Mouse (Mus musculus) testis, adult 2 months (tissue): ENCODE results near the gene Gys1. TPM values are rescaled to one million over a fixed set of nuclear protein-coding genes. Genes with fewer than 3 reads are reported as not detected.

Experiments
- H3K27ac ChIP-seq: fragments of 200-500 bp; 2 replicates; pipeline ENCODE4 v1.5.1; 2012; ENCODE audit warnings: low read depth, low read length; ENCODE audit not compliant: control insufficient read depth, insufficient read depth
- H3K27me3 ChIP-seq: fragments of 200-500 bp; 2 replicates; pipeline ENCODE4 v1.6.1; 2012; ENCODE audit warnings: mild to moderate bottlenecking, low read length, moderate library complexity; ENCODE audit not compliant: control insufficient read depth, insufficient read depth
- H3K36me3 ChIP-seq: fragments of 200-500 bp; 2 replicates; pipeline ENCODE4 v1.6.1; 2012; ENCODE audit warnings: mild to moderate bottlenecking, low read length; ENCODE audit not compliant: control insufficient read depth, insufficient read depth
- H3K4me1 ChIP-seq: fragments of 200-500 bp; 2 replicates; pipeline ENCODE4 v1.6.1; 2012; ENCODE audit warnings: low read length; ENCODE audit not compliant: control insufficient read depth, insufficient read depth
- H3K4me3 ChIP-seq: fragments of 200-500 bp; 2 replicates; pipeline ENCODE4 v1.5.1; 2012; ENCODE audit warnings: low read depth, mild to moderate bottlenecking, low read length, moderate library complexity, mixed read lengths; ENCODE audit not compliant: control insufficient read depth
- CTCF ChIP-seq: fragments of 200-500 bp; IDR thresholded peaks from 2 replicates; pipeline ENCODE4 v1.5.1; 2012; ENCODE audit warnings: low read depth, mild to moderate bottlenecking, inconsistent platforms, low read length, moderate library complexity; ENCODE audit not compliant: control insufficient read depth, insufficient read depth, insufficient replicate concordance
- POLR2A ChIP-seq: fragments of 200-500 bp; IDR thresholded peaks from 2 replicates; pipeline ENCODE4 v1.6.1; 2012; ENCODE audit warnings: low read depth, mild to moderate bottlenecking, inconsistent platforms, low read length, moderate library complexity; ENCODE audit not compliant: control insufficient read depth
- polyA plus RNA-seq: library from polyadenylated mRNA; depleted of rRNA; stranded (reverse); fragments of >200 nt; gene quantifications from 2 replicates; pipeline ENCODE4 v1.2.3, GENCODE M21; 2012

Gys1 gene
- polyA plus RNA-seq, 1 experiment: 1.7 TPM

- H3K36me3 ChIP-seq: no peaks in the 10 kb centered on the region
- H3K4me3 ChIP-seq: no peak overlapping the region
- H3K4me1 ChIP-seq: peaks cover 33% of the 10 kb centered on the region
- peaks cover 8% of the 10 kb centered on the region for H3K27me3 ChIP-seq
- no peak for TF ChIP-seq CTCF
- TF ChIP-seq POLR2A: no peak
- no peak overlapping the region for H3K27ac ChIP-seq
These were observed 25.0 kb upstream of the Gys1 start for GRCm38 (mm10) chr7:45409497-45410163.

DNA sequence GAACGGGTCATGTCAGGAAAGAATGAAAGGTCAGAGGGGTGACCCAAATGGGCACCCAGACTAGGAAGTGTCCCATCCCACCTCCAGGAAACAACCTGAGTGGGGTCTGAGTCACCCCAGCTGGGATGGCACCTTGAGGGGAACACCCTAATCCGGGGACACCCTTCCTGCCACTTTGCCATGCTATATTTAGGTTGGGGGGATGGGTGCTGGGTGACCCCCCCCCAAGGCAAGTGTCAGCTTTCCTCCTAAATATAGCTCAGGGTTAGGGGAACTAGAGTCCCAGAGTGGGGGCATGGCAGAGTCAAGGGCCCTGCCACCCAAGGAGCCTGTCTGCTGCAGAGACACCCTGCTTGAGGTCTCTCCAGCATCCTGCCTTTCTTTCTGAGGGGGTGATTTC, 22.2 kb upstream of the Gys1 start:
- no peak overlapping the region for H3K4me3 ChIP-seq
- no peak for TF ChIP-seq CTCF
- H3K4me1 ChIP-seq: peaks cover 25% of the 10 kb centered on the region
- no peaks in the 10 kb centered on the region for H3K36me3 ChIP-seq
- no peak overlapping the region for H3K27ac ChIP-seq
- H3K27me3 ChIP-seq: peaks cover 10% of the 10 kb centered on the region

DNA sequence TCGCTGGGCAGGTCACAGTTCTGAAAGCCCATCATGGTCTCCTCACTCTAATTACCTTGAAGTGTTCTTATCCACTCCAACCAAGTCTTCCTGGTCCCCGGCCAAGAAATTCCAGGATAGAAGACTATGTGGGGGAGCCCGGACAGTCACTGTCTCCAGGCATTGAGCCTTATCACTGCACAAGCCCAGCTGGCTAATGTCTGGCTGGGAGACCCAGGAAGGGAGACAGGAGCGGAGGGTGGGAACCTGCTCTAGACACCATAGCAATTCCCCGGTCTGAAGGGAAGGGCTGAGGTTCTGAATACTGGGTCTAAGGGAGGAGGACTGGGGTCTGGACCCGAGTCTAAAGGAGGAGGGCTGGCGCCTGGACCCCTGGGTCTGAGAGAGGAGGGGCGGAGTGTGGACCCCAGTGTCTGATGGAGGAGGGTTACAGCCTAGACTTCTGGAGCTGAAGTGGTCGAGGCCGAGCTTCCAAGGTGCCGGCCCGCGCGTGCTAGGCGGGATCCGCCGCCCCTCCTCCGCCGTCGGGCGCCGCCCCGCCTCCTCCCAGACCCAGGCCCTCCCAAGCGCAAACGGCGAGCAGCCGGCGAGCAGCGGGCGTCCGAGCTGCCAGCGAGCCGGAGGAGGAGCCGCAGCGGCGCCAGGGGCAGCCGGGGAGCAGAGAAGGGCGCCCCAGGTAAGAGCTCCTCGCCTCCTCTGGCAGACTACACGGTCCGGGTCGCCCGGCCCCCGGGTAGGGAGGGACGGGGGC, 21.4 kb upstream of the Gys1 start, which contains the start of gene Ntf5:
Gene Ntf5 (plus strand): TSS at position 583 of the 751 bp plus-strand sequence.
- H3K4me3 ChIP-seq: peak within 1 kb of the TSS; percentile 73
- H3K36me3 ChIP-seq: no peaks in the 10 kb centered on the region
- no peak within 1 kb of the TSS for H3K27ac ChIP-seq
- H3K4me1 ChIP-seq: peaks cover 33% of the 10 kb centered on the region
- H3K27me3 ChIP-seq: peaks cover 10% of the 10 kb centered on the region
- no peak for TF ChIP-seq CTCF
- no peak for TF ChIP-seq POLR2A

- peaks cover 38% of the 10 kb centered on the region for H3K4me1 ChIP-seq
- no peaks in the 10 kb centered on the region for H3K36me3 ChIP-seq
- peak overlapping the region; percentile 73 for H3K4me3 ChIP-seq
- no peak for TF ChIP-seq POLR2A
- TF ChIP-seq CTCF: no peak
- H3K27ac ChIP-seq: no peak overlapping the region
- peaks cover 10% of the 10 kb centered on the region for H3K27me3 ChIP-seq
These were observed 20.5 kb upstream of the Gys1 start for GRCm38 (mm10) chr7:45413864-45414739.

- Histone ChIP-seq H3K4me1 (peaks cover 38% of the 10 kb centered on the region), H3K27me3 (peaks cover 10% of the 10 kb centered on the region), H3K36me3 (no peaks in the 10 kb centered on the region), H3K27ac (no peak overlapping the region), H3K4me3 (peak overlapping the region; percentile 72)
- TF ChIP-seq POLR2A (no peak), CTCF (no peak)
These were observed 19.9 kb upstream of the Gys1 start for GRCm38 (mm10) chr7:45414740-45415224.

DNA sequence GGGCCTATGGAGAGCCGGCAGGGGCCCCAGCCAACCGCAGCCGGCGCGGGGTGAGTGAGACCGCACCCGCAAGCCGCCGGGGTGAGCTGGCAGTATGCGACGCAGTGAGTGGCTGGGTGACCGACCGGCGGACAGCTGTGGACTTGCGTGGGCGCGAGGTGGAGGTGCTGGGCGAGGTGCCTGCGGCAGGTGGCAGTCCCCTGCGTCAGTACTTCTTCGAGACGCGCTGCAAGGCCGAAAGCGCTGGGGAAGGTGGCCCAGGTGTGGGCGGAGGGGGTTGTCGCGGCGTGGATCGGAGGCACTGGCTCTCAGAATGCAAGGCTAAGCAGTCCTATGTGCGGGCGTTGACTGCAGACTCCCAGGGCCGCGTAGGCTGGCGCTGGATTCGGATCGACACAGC, 19.0 kb upstream of the Gys1 start:
- Histone ChIP-seq H3K36me3 (no peaks in the 10 kb centered on the region), H3K4me1 (peaks cover 38% of the 10 kb centered on the region), H3K27me3 (peaks cover 10% of the 10 kb centered on the region), H3K4me3 (peak overlapping the region; percentile 72), H3K27ac (no peak overlapping the region)
- TF ChIP-seq CTCF (no peak), POLR2A (no peak)
